Mouse (Mus musculus) brain, embryonic 14.5 days (tissue): ENCODE measurements around the gene Zscan5b.

ENCODE experiments used
- CTCF ChIP-seq: fragments of 200-500 bp; IDR thresholded peaks from 2 replicates; pipeline ENCODE4 v1.5.1; 2012; ENCODE audit warnings: inconsistent platforms, mild to moderate bottlenecking, moderate library complexity, borderline replicate concordance; ENCODE audit not compliant: insufficient read depth, insufficient read length; ENCODE audit errors: extremely low read depth
- POLR2A ChIP-seq: fragments of 200-500 bp; IDR thresholded peaks from 2 replicates; pipeline ENCODE4 v1.6.1; 2012; ENCODE audit warnings: mild to moderate bottlenecking, inconsistent platforms, borderline replicate concordance; ENCODE audit not compliant: poor library complexity, insufficient read depth, insufficient read length, severe bottlenecking; ENCODE audit errors: extremely low read depth

DNA sequence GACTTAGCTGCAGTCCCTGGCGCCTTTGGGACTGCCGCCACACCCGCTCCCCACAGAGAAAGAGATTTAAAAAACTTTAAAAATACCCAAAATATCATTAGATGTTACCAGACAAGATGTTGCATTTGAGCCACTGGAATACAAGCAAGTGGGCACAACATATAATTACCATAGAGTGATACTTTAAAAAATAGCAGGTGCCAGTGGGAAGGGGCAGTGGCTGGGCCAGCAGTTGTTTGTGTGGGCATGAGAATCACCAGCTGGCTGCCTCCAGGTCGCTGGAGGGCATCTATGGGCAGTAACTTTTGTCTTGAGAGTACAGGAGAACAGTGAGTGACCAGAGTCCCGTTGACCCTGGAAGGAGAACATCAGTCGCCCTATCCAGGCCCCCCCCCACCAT lies 30.3 kb downstream of the Zscan5b start, which contains the start of gene Epp13:
- TF ChIP-seq POLR2A (no peak), CTCF (no peak)
